Mouse (Mus musculus): ENCODE measurements around the gene Urb2. TPM values are rescaled to one million over a fixed set of nuclear protein-coding genes. Genes with fewer than 3 reads are reported as not detected.

The Urb2 gene
- 1.6 and 1.9 TPM in 2 replicates for polyA plus RNA-seq (2021; fragmentation: Nextera tagmentation)
- long read RNA-seq, experiment 1, partial matches to known transcripts, result 7 of 13 reads
- long read RNA-seq, experiment 1, other reads (novel, unspliced or antisense), result 6 of 13 reads
- long read RNA-seq, experiment 2, partial matches to known transcripts, result 3 of 4 reads
- long read RNA-seq, experiment 2, other reads (novel, unspliced or antisense), result 1 of 4 reads

GRCm38 (mm10) chr8:124021237-124022227 lies at the start of gene Urb2, which contains the start of gene Taf5l:
Gene Urb2 (plus strand): TSS chr8:124021508.
Gene Taf5l (minus strand): TSS chr8:124021397.

GRCm38 (mm10) chr8:123982826-123983400 lies 38.4 kb upstream of the Urb2 start, which contains the start of gene Abcb10:
Gene Abcb10 (minus strand): TSS chr8:123983122.

Other genes with a start within 250 kb of the Urb2 start
- 83.3 and 91.4 TPM in 2 replicates for gene Rab4a, start 215.5 kb upstream of the Urb2 start, polyA plus RNA-seq (2021; fragmentation: Nextera tagmentation)
- 11.0 and 40.6 TPM in 2 replicates for gene Ccsap, start 161.3 kb upstream of the Urb2 start, polyA plus RNA-seq (2021; fragmentation: Nextera tagmentation)
- gene Acta1, start 126.8 kb upstream of the Urb2 start, polyA plus RNA-seq (2021; fragmentation: Nextera tagmentation), result 23.8 and 34.1 TPM in 2 replicates
- 9.8 and 10.1 TPM in 2 replicates for gene Nup133, start 72.2 kb upstream of the Urb2 start, polyA plus RNA-seq (2021; fragmentation: Nextera tagmentation)
- 5.9 and 8.1 TPM in 2 replicates for gene Abcb10, start 38.4 kb upstream of the Urb2 start, polyA plus RNA-seq (2021; fragmentation: Nextera tagmentation)
- gene Taf5l, start 111 bp upstream of the Urb2 start, polyA plus RNA-seq (2021; fragmentation: Nextera tagmentation), result 7.9 and 13.5 TPM in 2 replicates
- gene Galnt2, start 209.9 kb downstream of the Urb2 start, polyA plus RNA-seq (2021; fragmentation: Nextera tagmentation), result 9.4 and 27.5 TPM in 2 replicates

Measured in left cerebral cortex, adult 6 months (tissue).